Mouse (Mus musculus) mesoderm, embryonic 11.5 days (tissue): Measurements from ENCODE around the gene Ift88.
A peak's percentile ranks its signal among the peaks of the same experiment; 100 is the strongest.

Experiments used
- DNase-seq: peaks from one replicate; pipeline ENCODE4 v3.0.0-alpha.2; 2012; ENCODE audit warnings: low read depth, low spot score

Ift88 gene

GRCm38 (mm10) chr14:57423432-57424211, at the start of gene Ift88:
Gene Ift88 (plus strand): TSS chr14:57424062.
- DNase-seq = peak; percentile 89

- no peak for DNase-seq
Measured at GRCm38 (mm10) chr14:57375205-57375604, 48.7 kb upstream of the Ift88 start.

GRCm38 (mm10) chr14:57376016-57376415, 47.8 kb upstream of the Ift88 start:
- DNase-seq = no peak

- no peak for DNase-seq
Measured at GRCm38 (mm10) chr14:57376956-57377355, 46.9 kb upstream of the Ift88 start.

- DNase-seq = no peak
Measured at GRCm38 (mm10) chr14:57377531-57377930, 46.3 kb upstream of the Ift88 start.

- DNase-seq = no peak
Measured at GRCm38 (mm10) chr14:57385667-57386066, 38.2 kb upstream of the Ift88 start.

- DNase-seq = no peak
Measured at GRCm38 (mm10) chr14:57386758-57387561, 36.9 kb upstream of the Ift88 start.

- DNase-seq = no peak
Measured at GRCm38 (mm10) chr14:57391621-57392020, 32.2 kb upstream of the Ift88 start.

- no peak for DNase-seq
Measured at GRCm38 (mm10) chr14:57392278-57392677, 31.6 kb upstream of the Ift88 start.

GRCm38 (mm10) chr14:57395470-57395869, 28.4 kb upstream of the Ift88 start:
- DNase-seq = no peak

- DNase-seq = no peak
Measured at GRCm38 (mm10) chr14:57397221-57397620, 26.6 kb upstream of the Ift88 start.

GRCm38 (mm10) chr14:57398065-57398757, 25.7 kb upstream of the Ift88 start, which contains the start of gene Cryl1:
Gene Cryl1 (minus strand): TSS chr14:57398529.
- DNase-seq = peak; percentile 95

- DNase-seq = no peak
Measured at GRCm38 (mm10) chr14:57398813-57399427, 24.9 kb upstream of the Ift88 start.

GRCm38 (mm10) chr14:57402815-57403214, 21.0 kb upstream of the Ift88 start:
- DNase-seq = no peak

- DNase-seq = peak; percentile 80
Measured at GRCm38 (mm10) chr14:57407039-57407987, 16.5 kb upstream of the Ift88 start.

- no peak for DNase-seq
Measured at GRCm38 (mm10) chr14:57408100-57408499, 15.8 kb upstream of the Ift88 start.

GRCm38 (mm10) chr14:57409106-57409505, 14.8 kb upstream of the Ift88 start:
- DNase-seq = no peak

- no peak for DNase-seq
Measured at GRCm38 (mm10) chr14:57412166-57412565, 11.7 kb upstream of the Ift88 start.

- DNase-seq = no peak
Measured at GRCm38 (mm10) chr14:57417187-57417586, 6.7 kb upstream of the Ift88 start.

GRCm38 (mm10) chr14:57424212-57424561, 325 bp downstream of the Ift88 start:
- DNase-seq = no peak

- DNase-seq = no peak
Measured at GRCm38 (mm10) chr14:57430451-57430850, 6.6 kb downstream of the Ift88 start.
